Mouse (Mus musculus) CH12.LX (cell line): Measurements from ENCODE around the gene Plin2. TPM values are rescaled to one million over a fixed set of nuclear protein-coding genes. Genes with fewer than 3 reads are reported as not detected.

Experiments used
- DNase-seq: peaks from one replicate; pipeline ENCODE4 v3.0.0-alpha.2; 2013; ENCODE audit errors: extremely low read depth
- H3K27ac ChIP-seq: 2 replicates; pipeline ENCODE4 v1.5.1; 2012; ENCODE audit warnings: low read depth, mild to moderate bottlenecking, control low read depth, moderate library complexity; ENCODE audit not compliant: insufficient read depth
- H3K27me3 ChIP-seq: replicated peaks from 2 replicates; pipeline ENCODE3; 2012; ENCODE audit warnings: inconsistent platforms
- H3K36me3 ChIP-seq, 2 experiments: replicated peaks in 1 of 2; 2 replicates each; pipeline versions ENCODE3 to v1.6.1; 2012; ENCODE audit warnings: inconsistent platforms in 1 of 2, low read length in 1 of 2, mild to moderate bottlenecking in 1 of 2, mixed read lengths in 1 of 2, moderate library complexity in 1 of 2; ENCODE audit not compliant: control insufficient read depth in 1 of 2, insufficient read depth in 1 of 2
- H3K4me1 ChIP-seq, 2 experiments: 2 replicates each; pipeline ENCODE4 v1.6.1; 2012; ENCODE audit warnings: inconsistent platforms in 1 of 2, moderate library complexity in 1 of 2; ENCODE audit not compliant: insufficient read depth in 2 of 2, control insufficient read depth in 1 of 2
- H3K4me2 ChIP-seq: 2 replicates; pipeline ENCODE4 v1.6.1; 2012; ENCODE audit warnings: low read depth, mild to moderate bottlenecking, control low read depth; ENCODE audit not compliant: poor library complexity, insufficient read depth, severe bottlenecking
- H3K4me3 ChIP-seq, 3 experiments: fragments of 150-350 bp in 1 of 3; sonication (generic) in 1 of 3; replicated peaks in 1 of 3; 2 replicates each; pipeline versions ENCODE3 to v1.5.1; 2011 to 2012; ENCODE audit warnings: low read depth in 2 of 3, low read length in 2 of 3, mild to moderate bottlenecking in 2 of 3, moderate library complexity in 2 of 3, control low read depth in 1 of 3, improper control_type of control experiment in 1 of 3, inconsistent platforms in 1 of 3, mixed read lengths in 1 of 3; ENCODE audit not compliant: poor library complexity in 1 of 3
- H3K79me2 ChIP-seq: replicated peaks from 2 replicates; pipeline ENCODE4 v1.6.1; 2012; ENCODE audit warnings: mild to moderate bottlenecking, moderate library complexity; ENCODE audit not compliant: control insufficient read depth, poor library complexity, insufficient read depth, severe bottlenecking; ENCODE audit errors: extremely low read depth
- H3K9ac ChIP-seq: 2 replicates; pipeline ENCODE4 v1.6.1; 2012; ENCODE audit warnings: low read depth, mild to moderate bottlenecking, control low read depth, moderate library complexity; ENCODE audit not compliant: insufficient read depth
- H3K9me3 ChIP-seq: replicated peaks from 2 replicates; pipeline ENCODE3; 2012; ENCODE audit warnings: low read length, inconsistent platforms, mixed read lengths
- CHD1 ChIP-seq: IDR thresholded peaks from 2 replicates; pipeline ENCODE4 v1.6.1; 2012; ENCODE audit warnings: low read depth, low read length, improper control_type of control experiment, inconsistent platforms
- CHD2 ChIP-seq: IDR thresholded peaks from 2 replicates; pipeline ENCODE4 v1.6.1; 2011; ENCODE audit warnings: low read length, improper control_type of control experiment
- CTCF ChIP-seq, 2 experiments: IDR thresholded peaks in 1 of 2; conservative IDR thresholded peaks in 1 of 2; 2 replicates each; pipeline ENCODE4 v1.5.1; 2011 to 2012; ENCODE audit warnings: low read depth in 2 of 2, low read length in 2 of 2, improper control_type of control experiment in 1 of 2, inconsistent platforms in 1 of 2, mild to moderate bottlenecking in 1 of 2, moderate library complexity in 1 of 2
- ETS1 ChIP-seq: conservative IDR thresholded peaks from 2 replicates; pipeline ENCODE4 v1.6.1; 2012; ENCODE audit warnings: low read depth, mild to moderate bottlenecking, inconsistent platforms, low read length, improper control_type of control experiment, moderate library complexity
- GABPA ChIP-seq: IDR thresholded peaks from 2 replicates; pipeline ENCODE4 v1.6.1; 2012; ENCODE audit warnings: low read depth, low read length, improper control_type of control experiment, inconsistent platforms; ENCODE audit not compliant: insufficient replicate concordance
- MAZ ChIP-seq: IDR thresholded peaks from 2 replicates; pipeline ENCODE4 v1.6.1; 2012; ENCODE audit warnings: low read depth, mild to moderate bottlenecking, inconsistent platforms, low read length, improper control_type of control experiment, moderate library complexity
- NELFE ChIP-seq: IDR thresholded peaks from 2 replicates; pipeline ENCODE4 v1.6.1; 2011; ENCODE audit warnings: low read depth, low read length, improper control_type of control experiment
- PAX5 ChIP-seq: IDR thresholded peaks from 2 replicates; pipeline ENCODE4 v1.6.1; 2012; ENCODE audit warnings: low read length, inconsistent platforms, mixed read lengths
- RAD21 ChIP-seq: IDR thresholded peaks from 2 replicates; pipeline ENCODE4 v1.6.1; 2011; ENCODE audit warnings: low read depth, mild to moderate bottlenecking, low read length, improper control_type of control experiment, moderate library complexity
- RCOR1 ChIP-seq: conservative IDR thresholded peaks from 2 replicates; pipeline ENCODE4 v1.6.1; 2012; ENCODE audit warnings: low read depth, mild to moderate bottlenecking, inconsistent platforms, low read length, improper control_type of control experiment
- SIN3A ChIP-seq: IDR thresholded peaks from 2 replicates; pipeline ENCODE4 v1.6.1; 2012; ENCODE audit warnings: low read length, improper control_type of control experiment, inconsistent platforms
- TCF12 ChIP-seq: IDR thresholded peaks from 2 replicates; pipeline ENCODE4 v1.6.1; 2014; ENCODE audit warnings: low read depth, mild to moderate bottlenecking, inconsistent platforms, low read length, improper control_type of control experiment
- USF2 ChIP-seq: conservative IDR thresholded peaks from 2 replicates; pipeline ENCODE4 v1.6.1; 2011; ENCODE audit warnings: low read depth, low read length, improper control_type of control experiment
- ZC3H11A ChIP-seq: IDR thresholded peaks from 2 replicates; pipeline ENCODE4 v1.6.1; 2012; ENCODE audit warnings: low read depth, mild to moderate bottlenecking, inconsistent platforms, low read length, improper control_type of control experiment
- dilution Hi-C: fragments of 300-500 bp; cut with MboI; formaldehyde crosslinking; loops from 2 replicates; pipeline ENCODE4 v1.14.3; 2020; ENCODE audit warnings: low sequenced_read_pairs; ENCODE audit not compliant: extremely low pct_unique_long_range_greater_than_20kb, extremely low pct_ligation_motif_present
- in situ Hi-C: fragments of 300-500 bp; cut with MboI; formaldehyde crosslinking; loops from 3 replicates; pipeline ENCODE4 v1.14.3; 2019; ENCODE audit warnings: low sequenced_read_pairs, low pct_ligation_motif_present, low pct_unique_long_range_greater_than_20kb, mixed read lengths
- polyA plus RNA-seq: library from polyadenylated mRNA; unstranded; fragments of >175 nt; gene quantifications from 2 replicates; pipeline ENCODE4 v1.2.1, GENCODE M21; 2012; ENCODE audit warnings: low read depth; ENCODE audit not compliant: insufficient read length
- total RNA-seq, 2 experiments: library from RNA; depleted of rRNA; stranded (reverse); fragments of 300-350 nt in 1 of 2; fragments of >200 nt in 1 of 2; gene quantifications; 2 replicates each; pipeline ENCODE4 v1.2.3; 2012 to 2014

Plin2 gene
- total and polyA plus RNA-seq, 3 experiments, result 13.4 to 44.9 (median 22.9) TPM

DNA sequence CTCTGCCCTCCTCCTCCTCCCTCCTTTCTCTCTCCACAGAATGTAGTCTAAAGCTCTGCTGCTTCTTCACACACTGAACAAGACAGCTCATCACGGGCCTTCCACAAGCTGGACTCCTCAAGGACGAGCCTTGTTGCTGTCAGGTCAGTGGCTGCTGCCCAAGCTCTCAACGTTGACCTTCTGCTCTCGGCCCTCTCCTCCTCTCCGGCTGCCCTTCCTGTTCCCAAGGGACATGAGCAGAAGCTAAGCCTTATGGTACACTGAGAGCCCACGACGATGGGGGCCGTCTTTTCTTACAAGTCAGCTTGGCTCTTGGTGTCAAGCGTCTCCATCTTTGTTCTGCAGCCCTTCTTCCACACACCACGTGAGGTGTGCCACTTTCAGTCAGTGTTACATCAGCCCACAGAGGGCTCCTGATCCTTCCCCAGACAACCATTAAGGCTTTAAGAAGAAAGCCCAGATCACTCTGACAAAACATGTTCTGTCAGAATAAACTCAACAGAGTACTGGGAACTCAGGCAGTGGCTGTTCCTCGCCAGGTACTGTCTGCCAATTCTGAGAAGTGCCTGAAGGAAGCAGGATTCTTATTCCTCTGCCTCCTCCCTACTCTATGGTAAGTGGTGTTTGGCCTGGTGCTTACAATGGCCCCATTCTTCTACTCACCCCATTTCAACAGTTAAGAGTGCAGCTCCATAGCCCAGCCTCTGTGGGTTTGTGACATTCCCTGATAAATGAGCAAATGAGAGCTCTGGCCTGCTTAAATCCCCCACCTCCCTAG is 15.6 kb upstream of the Plin2 start:
- dilution Hi-C loops (no loop called here), in situ Hi-C loops (loop anchor here (10.0 kb wide), 1 partner anchor 111 kb away; the partner anchor contains the start of gene Rraga)
- H3K9ac ChIP-seq, result no peak overlapping the region
- DNase-seq, result no peak
- no peaks in the 10 kb centered on the region for H3K79me2 ChIP-seq
- TF ChIP-seq TCF12 (no peak), CHD1 (no peak), ETS1 (no peak), CTCF (conservative IDR thresholded peaks at IDR 0.05 in 1 of 2, IDR thresholded peaks at IDR 0.05 in 1 of 2; ENCODE audit: low read depth in 2 of 2, low read length in 2 of 2) (no peak), CHD2 (no peak), PAX5 (no peak), GABPA (no peak), RCOR1 (no peak)
- no peak overlapping the region for H3K4me2 ChIP-seq
- peaks cover 0 to 8% of the 10 kb centered on the region in 2 experiments; a peak in 2 of 4 replicates for H3K4me1 ChIP-seq
- no peaks in the 10 kb centered on the region for H3K36me3 ChIP-seq
- no peak overlapping the region for H3K27ac ChIP-seq
- no peaks in the 10 kb centered on the region for H3K9me3 ChIP-seq
- H3K27me3 ChIP-seq, result no peaks in the 10 kb centered on the region
- H3K4me3 ChIP-seq, result no peak overlapping the region

DNA sequence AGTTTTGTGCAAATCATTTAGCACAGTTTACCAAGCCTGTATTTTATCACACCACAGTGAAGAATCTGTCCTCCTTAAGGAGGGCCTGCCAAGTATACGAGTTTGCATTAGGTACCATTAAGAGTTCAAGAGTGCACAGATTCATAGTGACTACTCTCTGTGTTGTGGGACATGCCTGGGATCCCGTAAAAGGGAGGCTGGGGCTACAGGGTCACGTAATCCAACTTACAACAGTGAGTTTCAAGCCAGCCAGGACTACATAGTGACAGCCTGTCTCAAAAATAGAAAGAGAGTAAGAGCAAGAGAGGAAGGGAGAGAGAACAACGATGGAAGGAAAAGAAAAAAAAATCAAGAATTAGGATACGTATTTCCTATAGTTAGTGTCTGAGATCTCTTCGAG is 14.9 kb upstream of the Plin2 start:
- in situ Hi-C loops, result loop anchor here (10.0 kb wide), 1 partner anchor 110 kb away; the partner anchor contains the start of gene Rraga
- H3K4me3 ChIP-seq, result no peak overlapping the region
- TF ChIP-seq SIN3A (no peak), RAD21 (no peak), MAZ (no peak), USF2 (no peak), NELFE (no peak), ZC3H11A (no peak), CHD2 (no peak)

More for the DNA sequence above, 14.9 kb upstream of the Plin2 start:
- Histone ChIP-seq H3K79me2 (no peaks in the 10 kb centered on the region), H3K36me3 (no peaks in the 10 kb centered on the region), H3K27me3 (no peaks in the 10 kb centered on the region), H3K9ac (no peak overlapping the region), H3K4me2 (no peak overlapping the region), H3K27ac (no peak overlapping the region), H3K9me3 (no peaks in the 10 kb centered on the region), H3K4me1 (peaks cover 0 to 8% of the 10 kb centered on the region in 2 experiments; a peak in 2 of 4 replicates)
- no peak for DNase-seq
- dilution Hi-C loops, result no loop called here
